Mouse (Mus musculus): ENCODE measurements around the gene Neb.

GRCm38 (mm10) chr2:52425523-52425795, 47.2 kb upstream of the Neb start:
- no peak for TF ChIP-seq CTCF (conservative IDR thresholded peaks at IDR 0.05; ENCODE audit: low read length)
- TF ChIP-seq POU5F1 (IDR thresholded peaks at IDR 0.05; ENCODE audit: borderline replicate concordance, low read length) = no peak
